Mouse (Mus musculus) midbrain, postnatal 0 days (tissue): ENCODE measurements around the gene Slc17a5. TPM values are rescaled to one million over a fixed set of nuclear protein-coding genes. Genes with fewer than 3 reads are reported as not detected.
A peak's percentile ranks its signal among the peaks of the same experiment; 100 is the strongest.
"Not testable (repeated sequence)": the region's sequence is repeated elsewhere in the genome, so short reads cannot be mapped to it uniquely, and the experiment has no call there.

Source experiments
- ATAC-seq: fragments of 200-750 bp; cut with Nextera tagmentation; 2 replicates; pipeline ENCODE4 v1.8.0; 2017; ENCODE audit warnings: moderate number of reproducible peaks, mild to moderate bottlenecking, moderate TSS enrichment, moderate library complexity; ENCODE audit not compliant: low FRiP score
- DNase-seq: peaks from one replicate; pipeline ENCODE4 v3.0.0-alpha.2; 2015; ENCODE audit warnings: low spot score
- H3K27ac ChIP-seq: fragments of 300-500 bp; sonication (generic); 2 replicates; pipeline ENCODE4 v1.5.1; 2014; ENCODE audit warnings: low read depth, mild to moderate bottlenecking, low read length, mixed read lengths
- H3K27me3 ChIP-seq: fragments of 300-500 bp; sonication (generic); 2 replicates; pipeline ENCODE4 v1.6.1; 2014; ENCODE audit warnings: low read length, control low read depth, mixed read lengths; ENCODE audit not compliant: insufficient read depth
- H3K36me3 ChIP-seq: fragments of 300-500 bp; sonication (generic); 2 replicates; pipeline ENCODE4 v1.6.1; 2014; ENCODE audit warnings: low read length, control low read depth, mixed read lengths; ENCODE audit not compliant: insufficient read depth
- H3K4me1 ChIP-seq: fragments of 300-500 bp; sonication (generic); 2 replicates; pipeline ENCODE4 v1.6.1; 2014; ENCODE audit warnings: mild to moderate bottlenecking, control low read depth, antibody characterized with exemption, low read length, mixed read lengths; ENCODE audit not compliant: insufficient read depth
- H3K4me2 ChIP-seq: fragments of 300-500 bp; sonication (generic); 2 replicates; pipeline ENCODE4 v1.6.1; 2014; ENCODE audit warnings: low read depth, mild to moderate bottlenecking, low read length, mixed read lengths; ENCODE audit not compliant: poor library complexity, severe bottlenecking
- H3K4me3 ChIP-seq: fragments of 300-500 bp; sonication (generic); 2 replicates; pipeline ENCODE4 v1.5.1; 2014; ENCODE audit warnings: low read depth, mild to moderate bottlenecking, low read length, moderate library complexity
- H3K9ac ChIP-seq: fragments of 300-500 bp; sonication (generic); replicated peaks from 2 replicates; pipeline ENCODE4 v1.6.1; 2014; ENCODE audit warnings: mild to moderate bottlenecking, low read length, moderate library complexity, mixed read lengths; ENCODE audit not compliant: poor library complexity, severe bottlenecking
- H3K9me3 ChIP-seq: fragments of 300-500 bp; sonication (generic); 2 replicates; pipeline ENCODE4 v1.6.1; 2016; ENCODE audit warnings: low read length, control low read depth
- CTCF ChIP-seq: IDR thresholded peaks from 2 replicates; pipeline ENCODE4 v1.5.1; 2016; ENCODE audit warnings: antibody characterized with exemption, mild to moderate bottlenecking
- WGBS: fragments of 180-500 bp; shearing (Covaris S2); extraction: QIAGEN DNeasy Blood & Tissue Kit; methylation state at CpG from one replicate; pipeline ENCODE4 v1.1.7; 2014; 5-methylcytosine and 5-hydroxymethylcytosine counted together
- polyA plus RNA-seq: library from polyadenylated mRNA; unstranded; fragments of >200 nt; fragmentation: Nextera tagmentation; extraction: Ambion mirVana; gene quantifications from 2 replicates; pipeline ENCODE4 v1.2.1, GENCODE M21; 2015
- total RNA-seq: library from RNA; depleted of rRNA; stranded (reverse); fragments of >200 nt; gene quantifications from 2 replicates; pipeline ENCODE4 v1.2.3, GENCODE M21; 2014; rRNA removed

Slc17a5 gene
- total and polyA plus RNA-seq, 2 experiments from 2014 or later = 15.1 to 16.8 TPM

- Histone ChIP-seq H3K36me3 (no peaks in the 10 kb centered on the region), H3K4me1 (no peaks in the 10 kb centered on the region), H3K4me2 (no peak overlapping the region), H3K9ac (no peak overlapping the region), H3K4me3 (no peak overlapping the region), H3K9me3 (no peaks in the 10 kb centered on the region), H3K27me3 (no peaks in the 10 kb centered on the region), H3K27ac (no peak overlapping the region)
- ATAC-seq = no peak
- DNase-seq = no peak
- TF ChIP-seq CTCF = no peak
- WGBS = 83% methylated on average over 7 of the region's 7 CpGs
Measured at GRCm38 (mm10) chr9:78493171-78493570, 94.7 kb downstream of the Slc17a5 start.

GRCm38 (mm10) chr9:78492254-78492653, 95.6 kb downstream of the Slc17a5 start:
- H3K9ac ChIP-seq = no peak overlapping the region
- no peaks in the 10 kb centered on the region for H3K9me3 ChIP-seq
- H3K27ac ChIP-seq = no peak overlapping the region
- no peak for TF ChIP-seq CTCF
- H3K27me3 ChIP-seq = no peaks in the 10 kb centered on the region
- H3K4me2 ChIP-seq = no peak overlapping the region
- no peak overlapping the region for H3K4me3 ChIP-seq
- no peaks in the 10 kb centered on the region for H3K36me3 ChIP-seq
- WGBS = 94% methylated on average over 3 of the region's 3 CpGs
- DNase-seq = no peak
- H3K4me1 ChIP-seq = no peaks in the 10 kb centered on the region
- ATAC-seq = no peak

- WGBS = 86% methylated on average over 3 of the region's 3 CpGs
- Histone ChIP-seq H3K27me3 (no peaks in the 10 kb centered on the region), H3K9ac (no peak overlapping the region), H3K27ac (no peak overlapping the region), H3K9me3 (no peaks in the 10 kb centered on the region), H3K4me2 (no peak overlapping the region), H3K4me1 (no peaks in the 10 kb centered on the region), H3K4me3 (no peak overlapping the region), H3K36me3 (no peaks in the 10 kb centered on the region)
- no peak for TF ChIP-seq CTCF
- no peak for ATAC-seq
- DNase-seq = no peak
Measured at GRCm38 (mm10) chr9:78491169-78491568, 96.7 kb downstream of the Slc17a5 start.

GRCm38 (mm10) chr9:78488890-78489420, 98.9 kb downstream of the Slc17a5 start, which contains the start of gene Eef1a1:
Gene Eef1a1 (minus strand): TSS chr9:78489151.
- Histone ChIP-seq H3K36me3 (no peaks in the 10 kb centered on the region), H3K27me3 (no peaks in the 10 kb centered on the region), H3K4me1 (no peaks in the 10 kb centered on the region), H3K4me2 (peak within 1 kb of the TSS; percentile 72), H3K4me3 (peak within 1 kb of the TSS; percentile 40), H3K9ac (peak within 1 kb of the TSS; percentile 67), H3K27ac (0 out of 2 replicates have a peak within 1 kb of the TSS, but pooled peaks have one; percentile 19), H3K9me3 (no peaks in the 10 kb centered on the region)
- no peak for TF ChIP-seq CTCF
- ATAC-seq = peak; percentile 53; the same call in 1 of the 2 replicates
- WGBS = under 1% methylated on average over 16 of the region's 20 CpGs
- peak; percentile 32 for DNase-seq

- not testable (repeated sequence) for H3K4me2 ChIP-seq, H3K4me3 ChIP-seq, H3K36me3 ChIP-seq, DNase-seq, ATAC-seq, H3K27me3 ChIP-seq, H3K4me1 ChIP-seq, H3K27ac ChIP-seq, H3K9me3 ChIP-seq, H3K9ac ChIP-seq
- 92% methylated on average over 5 of the region's 5 CpGs for WGBS
Measured at GRCm38 (mm10) chr9:78488021-78488420, 99.8 kb downstream of the Slc17a5 start.

Other genes with a start within 250 kb of the Slc17a5 start
- not detected in 2 replicates for gene Gsta2, start 232.3 kb downstream of the Slc17a5 start, total RNA-seq
- not detected in 2 replicates for gene Gsta2, start 232.3 kb downstream of the Slc17a5 start, polyA plus RNA-seq
- 0.90 and 3.1 TPM in 2 replicates for gene Dppa5a, start 219.9 kb downstream of the Slc17a5 start, total RNA-seq
- gene Dppa5a, start 219.9 kb downstream of the Slc17a5 start, polyA plus RNA-seq = 9.5 TPM in 2 replicates
- 6.0 and 6.1 TPM in 2 replicates for gene Ooep, start 209.3 kb downstream of the Slc17a5 start, total RNA-seq
- 5.0 and 5.3 TPM in 2 replicates for gene Ooep, start 209.3 kb downstream of the Slc17a5 start, polyA plus RNA-seq
- 0.28 TPM in 1 of 2 replicates, not detected in the other for gene Ddx43, start 192.3 kb downstream of the Slc17a5 start, total RNA-seq
- gene Ddx43, start 192.3 kb downstream of the Slc17a5 start, polyA plus RNA-seq = 0.31 and 0.43 TPM in 2 replicates
- 0.55 and 0.71 TPM in 2 replicates for gene Cgas, start 144.8 kb downstream of the Slc17a5 start, total RNA-seq
- gene Cgas, start 144.8 kb downstream of the Slc17a5 start, polyA plus RNA-seq = 0.56 and 0.74 TPM in 2 replicates
- 27.1 and 27.5 TPM in 2 replicates for gene Mto1, start 139.8 kb downstream of the Slc17a5 start, total RNA-seq
- 18.5 and 18.7 TPM in 2 replicates for gene Mto1, start 139.8 kb downstream of the Slc17a5 start, polyA plus RNA-seq
- gene Gm17324, start 139.3 kb downstream of the Slc17a5 start, total RNA-seq = 0.47 and 5.4 TPM in 2 replicates
- 3.7 and 4.1 TPM in 2 replicates for gene Gm17324, start 139.3 kb downstream of the Slc17a5 start, polyA plus RNA-seq
- 6,169 and 7,035 TPM in 2 replicates for gene Eef1a1, start 98.9 kb downstream of the Slc17a5 start, total RNA-seq
- 2,410 and 2,461 TPM in 2 replicates for gene Eef1a1, start 98.9 kb downstream of the Slc17a5 start, polyA plus RNA-seq
- 2.4 and 4.2 TPM in 2 replicates for gene Cd109, start 27.5 kb upstream of the Slc17a5 start, total RNA-seq
- 0.86 and 1.1 TPM in 2 replicates for gene Cd109, start 27.5 kb upstream of the Slc17a5 start, polyA plus RNA-seq